9 mouse cellular contexts compared by ENCODE assay signal in the genomic region with DNA sequence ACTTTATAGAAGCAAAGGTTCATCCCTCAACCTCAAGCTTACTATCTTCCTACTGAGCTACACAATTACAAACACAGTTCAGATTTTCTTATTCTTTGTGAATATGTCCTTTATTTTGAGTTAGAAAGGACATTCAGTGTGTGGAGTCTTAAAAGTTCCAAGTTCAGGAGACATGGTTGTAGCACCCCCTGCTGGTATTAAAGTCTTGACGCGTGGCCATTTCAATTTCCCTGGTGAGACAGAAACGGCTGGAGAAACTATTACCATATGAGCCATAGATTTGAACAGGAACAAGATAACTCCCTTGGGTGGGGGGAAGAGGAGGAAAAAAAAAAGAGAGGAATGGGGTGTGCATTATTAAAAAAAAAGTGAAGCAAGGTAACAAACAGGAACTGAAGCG.
DNase-seq lines count a peak whose midpoint lies in the region; ATAC-seq lines count a peak whose summit lies in the region.
"Had no signal": no experiment of that assay in that cellular context is flagged by ENCODE, and none has a peak within 500 bp of the region (broad histone marks: within the 10 kb centered on the region; RNA-seq: fewer than 3 reads in every experiment).

No protein-coding gene starts in this region.

- no peak overlapping the region for H3K4me3 ChIP-seq in hindbrain, embryonic 10.5 days
- no peak overlapping the region for H3K4me3 ChIP-seq in hindbrain, embryonic 13.5 days
- H3K4me3 ChIP-seq: liver, embryonic 15.5 days had no signal

- WGBS in hindbrain, embryonic 10.5 days = 47% methylated on average over 4 of the region's 4 CpGs
- WGBS in hindbrain, embryonic 13.5 days = 40% methylated on average over 4 of the region's 4 CpGs

- no peak overlapping the region for H3K4me2 ChIP-seq in hindbrain, embryonic 13.5 days
- H3K4me2 ChIP-seq: liver, embryonic 15.5 days had no signal

- H3K4me1 ChIP-seq in hindbrain, embryonic 10.5 days (replicated peaks) = peaks cover 7% of the 10 kb centered on the region; the same call in 1 of the 2 replicates
- H3K4me1 ChIP-seq in hindbrain, embryonic 13.5 days (replicated peaks) = peaks cover 7% of the 10 kb centered on the region; the same call in 1 of the 2 replicates
- H3K4me1 ChIP-seq: liver, embryonic 15.5 days had no signal

- H3K9me3 ChIP-seq in hindbrain, embryonic 10.5 days = no peaks in the 10 kb centered on the region
- no peaks in the 10 kb centered on the region for H3K9me3 ChIP-seq in hindbrain, embryonic 13.5 days
- H3K9me3 ChIP-seq: liver, embryonic 15.5 days had no signal

- peak; percentile 20 for DNase-seq in hindbrain, embryonic 10.5 days (ENCODE audit: low spot score)
- peak; percentile 49 for DNase-seq in ES-CJ7 (ENCODE audit: low read depth, low spot score)
- DNase-seq in adrenal gland, postnatal 4 days (ENCODE audit: low spot score in 2 of 2) = peak; percentile 4 to 5
- DNase-seq in gastrocnemius, postnatal 10 days = peak; percentile 52
- peak; percentile 35 to 56 for DNase-seq in layer of hippocampus, postnatal 25 days (ENCODE audit: extremely low spot score in 1 of 2, low spot score in 1 of 2)
- no peak for DNase-seq in natural killer cell, adult 2 months (ENCODE audit: low spot score in 2 of 2)

- ATAC-seq in hindbrain, embryonic 13.5 days (ENCODE audit: low FRiP score) = no peak
- peak; percentile 70 for ATAC-seq in megakaryocyte-erythroid progenitor cell, adult 5-6 weeks (replicated peaks; ENCODE audit: low FRiP score, low TSS enrichment, poor library complexity, severe bottlenecking)

- H3K9ac ChIP-seq in hindbrain, embryonic 13.5 days = no peak overlapping the region
- H3K9ac ChIP-seq: liver, embryonic 15.5 days had no signal

- no peaks in the 10 kb centered on the region for H3K27me3 ChIP-seq in hindbrain, embryonic 10.5 days (ENCODE audit: insufficient read depth, poor library complexity, severe bottlenecking)
- no peaks in the 10 kb centered on the region for H3K27me3 ChIP-seq in hindbrain, embryonic 13.5 days
- H3K27me3 ChIP-seq: liver, embryonic 15.5 days had no signal

- no peaks in the 10 kb centered on the region for H3K36me3 ChIP-seq in hindbrain, embryonic 10.5 days
- no peaks in the 10 kb centered on the region for H3K36me3 ChIP-seq in hindbrain, embryonic 13.5 days
- H3K36me3 ChIP-seq: liver, embryonic 15.5 days had no signal

- H3K27ac ChIP-seq in hindbrain, embryonic 10.5 days = no peak overlapping the region
- H3K27ac ChIP-seq in hindbrain, embryonic 13.5 days = no peak overlapping the region
- H3K27ac ChIP-seq: liver, embryonic 15.5 days had no signal

Comparison
In these comparisons a context has a peak if more than half of its experiments do, and no peak if none do; other contexts are left out.
1. DNase-seq: peak in hindbrain, embryonic 10.5 days (single experiment), ES-CJ7 (single experiment), adrenal gland, postnatal 4 days (2 of 2), gastrocnemius, postnatal 10 days (single experiment) and layer of hippocampus, postnatal 25 days (2 of 2); none in natural killer cell, adult 2 months (0 of 2).